Mouse (Mus musculus): ENCODE data around the gene P3h3. TPM values are rescaled to one million over a fixed set of nuclear protein-coding genes. Genes with fewer than 3 reads are reported as not detected.
"Not testable (repeated sequence)": the region's sequence is repeated elsewhere in the genome, so short reads cannot be mapped to it uniquely, and the experiment has no call there.

The P3h3 gene
- total RNA-seq, 2 experiments from 2014 or later: 19.7 to 24.2 TPM

DNA sequence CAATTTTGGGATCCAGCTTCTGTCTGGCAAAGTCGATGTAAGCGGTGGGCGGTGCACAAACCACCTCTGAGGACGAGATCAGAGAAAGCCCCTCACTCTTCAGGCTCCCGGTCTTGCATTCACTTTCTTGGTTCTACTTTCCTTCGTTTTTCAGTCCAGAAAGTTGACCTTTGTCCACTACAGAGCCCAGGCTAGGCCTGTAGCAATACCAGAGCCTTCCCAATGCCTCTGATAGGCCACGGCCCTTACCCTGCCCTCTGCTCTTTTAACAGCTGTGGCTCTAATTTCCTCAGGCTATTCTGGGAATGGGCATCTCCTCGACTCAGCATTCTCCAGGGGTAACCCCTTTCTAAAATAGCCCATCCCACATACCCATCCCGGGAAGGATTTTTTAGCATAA is 44.7 kb downstream of the P3h3 start:
- DNase-seq: no peak

GRCm38 (mm10) chr6:124811701-124812560 is 45.6 kb downstream of the P3h3 start:
- no peak for DNase-seq
- intact Hi-C loops (cut with DNase I; ENCODE audit: low total_unique reads): no loop called here

More for the DNA sequence above, 44.7 kb downstream of the P3h3 start:
- intact Hi-C loops (cut with DNase I; ENCODE audit: low total_unique reads): no loop called here

DNA sequence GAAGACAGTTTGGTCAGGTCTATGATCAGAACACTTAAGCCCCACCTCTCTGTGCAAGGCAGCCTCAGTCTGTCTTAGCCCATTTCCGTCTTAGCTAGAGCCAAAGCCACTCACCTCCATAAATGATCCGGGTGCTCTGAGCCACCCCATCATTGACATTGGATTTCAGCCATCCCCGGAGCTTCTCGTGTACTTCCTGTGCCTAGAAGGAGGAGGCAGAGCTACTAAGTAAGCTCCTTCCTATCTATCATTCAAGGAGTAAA is 46.2 kb downstream of the P3h3 start:
- intact Hi-C loops (cut with DNase I; ENCODE audit: low total_unique reads): no loop called here
- no peak for DNase-seq

- intact Hi-C loops (cut with DNase I; ENCODE audit: low total_unique reads); DNase-seq: not testable (repeated sequence)
Observed at GRCm38 (mm10) chr6:124810566-124811402, 46.8 kb downstream of the P3h3 start.

GRCm38 (mm10) chr6:124809775-124810538 is 47.6 kb downstream of the P3h3 start:
- intact Hi-C loops (cut with DNase I; ENCODE audit: low total_unique reads): no loop called here
- DNase-seq: no peak

DNA sequence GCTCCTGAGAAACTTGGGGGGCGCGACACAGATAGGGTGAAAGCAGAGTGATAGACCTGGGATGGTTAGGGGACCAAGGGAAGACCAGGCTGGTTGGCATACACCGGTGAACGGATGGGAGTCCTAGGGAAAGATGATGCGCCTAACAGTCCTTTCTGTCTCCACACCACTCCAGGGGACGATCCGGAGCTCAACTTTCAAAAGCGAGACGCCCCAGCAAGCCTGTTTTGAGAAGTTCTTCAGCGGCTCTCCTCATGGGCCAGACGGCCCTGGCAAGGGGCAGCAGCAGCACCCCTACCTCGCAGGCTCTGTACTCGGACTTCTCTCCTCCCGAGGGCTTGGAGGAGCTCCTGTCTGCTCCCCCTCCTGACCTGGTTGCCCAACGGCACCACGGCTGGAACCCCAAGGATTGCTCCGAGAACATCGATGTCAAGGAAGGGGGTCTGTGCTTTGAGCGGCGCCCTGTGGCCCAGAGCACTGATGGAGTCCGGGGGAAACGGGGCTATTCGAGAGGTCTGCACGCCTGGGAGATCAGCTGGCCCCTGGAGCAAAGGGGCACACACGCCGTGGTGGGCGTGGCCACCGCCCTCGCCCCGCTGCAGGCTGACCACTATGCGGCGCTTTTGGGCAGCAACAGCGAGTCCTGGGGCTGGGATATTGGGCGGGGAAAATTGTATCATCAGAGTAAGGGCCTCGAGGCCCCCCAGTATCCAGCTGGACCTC is 48.3 kb downstream of the P3h3 start:
- DNase-seq: peak; percentile 88
- intact Hi-C loops (cut with DNase I; ENCODE audit: low total_unique reads): no loop called here

- intact Hi-C loops (cut with DNase I; ENCODE audit: low total_unique reads): no loop called here
- DNase-seq: peak; percentile 82
Observed at GRCm38 (mm10) chr6:124808358-124809012, 49.1 kb downstream of the P3h3 start, which contains the start of gene Spsb2. Gene Spsb2, plus strand, starts transcription at chr6:124808661.

GRCm38 (mm10) chr6:124807986-124808357 is 49.6 kb downstream of the P3h3 start:
- DNase-seq: no peak
- intact Hi-C loops (cut with DNase I; ENCODE audit: low total_unique reads): no loop called here

DNA sequence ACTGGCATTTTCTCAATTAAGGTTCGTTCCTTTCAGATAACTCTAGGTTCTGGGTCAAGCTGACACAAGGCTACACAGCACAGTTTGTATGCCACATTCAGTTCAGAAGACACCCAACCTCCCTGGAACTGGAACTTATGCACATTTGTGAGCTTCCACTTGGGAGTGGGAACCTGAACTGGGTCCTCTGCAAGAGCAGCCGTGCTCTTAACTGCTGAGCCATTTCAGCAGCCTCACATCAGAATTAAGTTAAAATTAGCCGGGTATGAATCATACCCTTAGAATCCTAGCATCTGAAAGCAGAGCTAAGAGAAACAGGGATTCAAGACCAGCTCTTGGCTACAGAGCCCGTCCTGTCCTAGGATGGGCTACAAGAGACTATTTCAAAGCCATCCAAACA is 50.2 kb downstream of the P3h3 start:
- no peak for DNase-seq
- intact Hi-C loops (cut with DNase I; ENCODE audit: low total_unique reads): no loop called here

DNA sequence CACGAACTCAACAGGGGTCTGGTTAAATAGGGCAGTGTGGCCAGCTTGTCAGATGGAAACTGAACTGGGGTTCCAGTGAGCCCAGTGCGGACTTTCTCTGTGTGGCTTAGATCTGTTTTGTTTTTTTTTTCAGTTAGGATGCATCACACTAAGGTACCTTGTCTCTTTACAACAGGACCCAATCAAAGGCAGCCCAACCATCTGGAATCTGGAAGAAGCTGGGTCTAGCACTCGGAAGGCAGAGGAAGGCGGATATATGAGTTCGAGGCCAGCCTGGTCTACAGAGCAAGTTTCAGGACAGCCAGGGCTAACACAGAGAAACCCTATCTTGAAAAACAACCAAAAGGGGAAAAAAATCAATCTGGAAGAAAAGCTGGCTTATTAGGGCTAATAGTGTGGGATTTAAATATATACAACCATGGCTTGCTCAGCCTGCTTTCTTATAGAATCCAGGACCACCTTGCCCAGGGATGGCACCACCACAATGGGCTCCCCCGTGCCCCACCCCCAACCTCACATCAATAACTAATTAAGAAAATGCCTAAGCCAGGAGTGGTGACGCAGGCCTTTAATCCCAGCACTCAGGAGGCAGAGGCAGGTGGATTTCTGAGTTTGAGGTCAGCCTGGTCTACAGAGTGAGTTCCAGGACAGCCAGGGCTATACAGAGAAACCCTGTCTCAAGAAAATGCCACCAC is 51.0 kb downstream of the P3h3 start:
- intact Hi-C loops (cut with DNase I; ENCODE audit: low total_unique reads): no loop called here
- DNase-seq: no peak

GRCm38 (mm10) chr6:124805341-124806321 is 51.9 kb downstream of the P3h3 start:
- DNase-seq: peak; percentile 96
- intact Hi-C loops (cut with DNase I; ENCODE audit: low total_unique reads): no loop called here

GRCm38 (mm10) chr6:124804341-124804740 is 53.2 kb downstream of the P3h3 start:
- intact Hi-C loops (cut with DNase I; ENCODE audit: low total_unique reads): no loop called here

GRCm38 (mm10) chr6:124803691-124804090 is 53.9 kb downstream of the P3h3 start:
- intact Hi-C loops (cut with DNase I; ENCODE audit: low total_unique reads); DNase-seq: not testable (repeated sequence)

More at GRCm38 (mm10) chr6:124804341-124804740, 53.2 kb downstream of the P3h3 start:
- no peak for DNase-seq

GRCm38 (mm10) chr6:124803061-124803460 is 54.5 kb downstream of the P3h3 start:
- intact Hi-C loops (cut with DNase I; ENCODE audit: low total_unique reads): no loop called here

GRCm38 (mm10) chr6:124802400-124802799 is 55.2 kb downstream of the P3h3 start:
- DNase-seq; intact Hi-C loops (cut with DNase I; ENCODE audit: low total_unique reads): not testable (repeated sequence)

More at GRCm38 (mm10) chr6:124803061-124803460, 54.5 kb downstream of the P3h3 start:
- DNase-seq: no peak

- no peak for DNase-seq
Observed at GRCm38 (mm10) chr6:124796200-124796599, 61.4 kb downstream of the P3h3 start.

GRCm38 (mm10) chr6:124795781-124796180 is 61.8 kb downstream of the P3h3 start:
- no peak for DNase-seq
- intact Hi-C loops (cut with DNase I; ENCODE audit: low total_unique reads): no loop called here

More at GRCm38 (mm10) chr6:124796200-124796599, 61.4 kb downstream of the P3h3 start:
- intact Hi-C loops (cut with DNase I; ENCODE audit: low total_unique reads): no loop called here
